Mouse (Mus musculus) myocyte (in vitro differentiated cells): Measurements from ENCODE around the gene Oxct2a.

Experiments
- E2F4 ChIP-seq: IDR thresholded peaks from one replicate; pipeline ENCODE4 v1.6.1; 2011; ENCODE audit warnings: mild to moderate bottlenecking, control low read depth, moderate library complexity; ENCODE audit not compliant: insufficient read depth
- MAX ChIP-seq: IDR thresholded peaks from one replicate; pipeline ENCODE4 v1.6.1; 2011; ENCODE audit warnings: low read depth, mild to moderate bottlenecking, control low read depth
- MYOD1 ChIP-seq, 3 experiments: IDR thresholded peaks; one replicate each; pipeline ENCODE4 v1.6.1; 2011; ENCODE audit warnings: control low read depth in 2 of 3, low read depth in 2 of 3, mild to moderate bottlenecking in 2 of 3, moderate library complexity in 1 of 3; ENCODE audit not compliant: insufficient read length in 2 of 3, control insufficient read depth in 1 of 3
- MYOG ChIP-seq, 3 experiments: IDR thresholded peaks; one replicate each; pipeline ENCODE4 v1.6.1; 2011; ENCODE audit warnings: control low read depth in 2 of 3, low read depth in 2 of 3, mild to moderate bottlenecking in 2 of 3; ENCODE audit not compliant: insufficient read length in 2 of 3, control insufficient read depth in 1 of 3, insufficient read depth in 1 of 3
- POLR2A ChIP-seq: IDR thresholded peaks from one replicate; pipeline ENCODE4 v1.6.1; 2011; ENCODE audit warnings: low read depth, mild to moderate bottlenecking, control low read depth, moderate library complexity; ENCODE audit not compliant: insufficient read length
- USF1 ChIP-seq: IDR thresholded peaks from one replicate; pipeline ENCODE4 v1.6.1; 2011; ENCODE audit warnings: low read depth, mild to moderate bottlenecking, control low read depth, moderate library complexity

DNA sequence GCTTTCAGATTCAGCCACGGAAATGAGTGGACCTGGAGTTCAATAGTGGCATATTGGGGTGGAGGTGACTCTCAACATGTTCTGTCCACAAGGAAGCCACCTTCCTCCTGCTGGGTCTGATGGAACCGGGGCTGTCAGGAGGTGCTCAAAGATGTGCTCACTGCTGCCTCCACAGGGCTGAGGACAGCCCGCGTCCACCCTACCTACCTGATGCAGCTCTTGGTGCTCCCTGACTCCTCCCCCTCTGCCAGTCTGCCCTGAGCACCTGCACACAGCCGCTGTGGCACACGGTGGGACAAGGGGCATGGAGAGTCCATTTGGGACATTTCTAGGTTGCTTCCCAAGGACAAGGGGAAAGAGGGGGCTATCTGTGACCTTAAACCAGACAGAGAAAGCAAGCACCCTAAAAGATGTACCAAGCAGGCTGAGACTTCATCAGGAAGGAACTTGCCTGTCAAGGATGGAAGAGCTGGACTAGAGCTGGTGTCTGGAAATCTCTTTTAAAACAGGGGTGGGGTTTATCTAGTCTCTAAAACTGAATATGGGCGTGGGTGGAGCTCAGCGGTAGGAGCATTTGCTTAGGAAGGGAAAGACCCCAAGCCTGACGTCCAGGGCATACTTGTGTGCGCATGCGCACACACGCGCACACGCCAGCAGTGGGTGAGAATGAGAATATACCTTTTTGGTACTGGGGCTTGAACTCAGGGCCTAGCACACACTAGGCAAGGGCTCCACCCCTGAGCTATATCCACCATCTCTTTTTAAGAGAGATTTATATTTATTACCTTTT lies 12.6 kb upstream of the Oxct2a start:
- TF ChIP-seq POLR2A (no peak), E2F4 (no peak), MAX (no peak), MYOG (IDR thresholded peaks at IDR 0.05; ENCODE audit: control insufficient read depth in 1 of 3, insufficient read depth in 1 of 3, insufficient read length in 2 of 3, low read depth in 2 of 3) (no peak), MYOD1 (IDR thresholded peaks at IDR 0.05; ENCODE audit: control insufficient read depth in 1 of 3, insufficient read length in 2 of 3, low read depth in 2 of 3) (no peak), USF1 (no peak)
